Mouse (Mus musculus) megakaryocyte, adult 5-6 weeks (primary cell): Measurements from ENCODE around the gene Herpud1. TPM values are rescaled to one million over a fixed set of nuclear protein-coding genes. Genes with fewer than 3 reads are reported as not detected.
A peak's percentile ranks its signal among the peaks of the same experiment; 100 is the strongest.
"Not testable (repeated sequence)": the region's sequence is repeated elsewhere in the genome, so short reads cannot be mapped to it uniquely, and the experiment has no call there.

Experiments
- ATAC-seq: 2 replicates; pipeline ENCODE4 v1.8.0; 2016; ENCODE audit warnings: mild to moderate bottlenecking, inconsistent platforms; ENCODE audit not compliant: poor library complexity, severe bottlenecking
- total RNA-seq, 2 experiments: library from RNA; stranded (forward) in 1 of 2; stranded (reverse) in 1 of 2; fragments of 153-499, 151-499 nt in 1 of 2; fragments of 221-1000, 200-1000 nt in 1 of 2; gene quantifications; 2 replicates each; pipeline versions ENCODE4 v1.2.3 to v1.2.4; 2015 to 2017

Herpud1 gene
- total RNA-seq, 2 experiments from 2014 or later, result 76.0 to 79.4 TPM

DNA sequence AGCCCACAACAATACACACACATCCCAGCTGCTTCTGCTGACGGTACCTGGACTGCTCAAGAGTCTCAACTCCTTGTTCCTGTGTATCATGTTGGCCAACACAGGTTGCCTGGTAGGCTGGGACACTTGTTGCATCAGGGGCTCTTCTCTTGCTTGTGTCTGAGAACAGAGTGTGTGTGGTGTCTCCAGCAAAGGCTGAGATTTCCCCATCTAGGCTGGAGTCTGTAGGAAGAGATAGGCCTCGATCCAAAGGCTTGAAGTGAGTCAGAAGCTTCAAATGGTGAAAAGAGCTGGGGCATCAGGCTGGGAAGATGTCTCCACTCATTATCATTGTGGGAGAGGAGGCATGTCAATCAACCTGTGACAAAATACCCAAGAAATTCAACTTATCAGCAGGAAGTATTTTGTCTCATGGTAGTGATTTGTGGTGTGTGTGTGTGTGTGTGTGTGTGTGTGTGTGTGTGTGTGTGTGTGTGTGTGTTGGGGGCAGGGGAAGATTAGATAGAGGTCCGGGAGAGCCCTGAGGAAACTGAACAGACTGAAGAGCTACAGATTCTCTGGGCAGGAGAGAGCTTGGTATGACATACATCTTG is 13.2 kb downstream of the Herpud1 start:
- no peak for ATAC-seq

DNA sequence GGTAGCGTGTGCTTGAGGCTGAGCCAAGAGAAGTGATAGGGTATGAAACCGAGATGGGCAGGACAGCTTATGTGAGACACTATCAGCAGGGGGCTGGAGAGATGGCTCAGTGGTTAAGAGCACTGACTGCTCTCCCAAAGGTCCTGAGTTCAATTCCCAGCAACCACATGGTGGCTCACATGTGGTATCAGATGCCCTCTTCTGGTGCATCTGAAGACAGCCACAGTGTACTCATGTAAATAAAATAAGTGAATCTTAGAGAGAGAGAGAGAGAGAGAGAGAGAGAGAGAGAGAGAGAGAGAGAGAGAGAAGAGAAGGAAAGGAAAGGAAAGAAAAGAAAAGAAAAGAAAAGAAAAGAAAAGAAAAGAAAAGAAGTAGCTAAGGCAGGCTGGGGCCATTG is 13.7 kb downstream of the Herpud1 start:
- ATAC-seq, result not testable (repeated sequence)

DNA sequence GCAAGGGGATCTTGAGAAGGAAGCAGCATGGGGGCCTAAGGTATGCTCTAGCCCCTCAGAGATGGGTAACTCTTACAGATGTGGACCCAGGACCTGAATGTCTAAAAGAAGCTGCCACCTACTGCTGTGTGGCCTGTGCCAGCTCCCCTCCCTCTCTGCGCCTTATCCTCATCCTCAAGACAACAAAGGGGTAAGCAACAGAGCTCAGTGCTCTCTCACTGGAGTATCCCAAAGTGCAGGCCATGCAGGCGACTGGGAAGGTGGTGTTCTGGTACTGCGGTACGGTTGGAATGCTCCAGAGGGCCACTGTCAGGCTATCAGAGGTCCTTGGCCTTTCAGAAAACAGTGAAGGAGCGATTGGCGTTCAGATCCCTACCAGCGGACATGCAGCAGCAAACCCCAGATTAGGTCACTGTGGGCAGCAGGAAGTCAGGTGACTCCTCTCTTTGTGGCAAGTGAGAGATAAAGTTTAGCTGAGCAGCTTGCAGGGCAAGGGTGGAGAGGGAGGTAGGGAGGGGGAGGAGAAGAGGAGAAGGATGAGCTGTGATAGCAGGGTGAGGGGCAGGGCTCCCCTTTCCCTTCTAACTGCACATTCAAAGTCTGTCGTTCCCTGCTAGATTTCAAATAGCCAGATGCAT is 22.3 kb downstream of the Herpud1 start:
- ATAC-seq, result peak; percentile 74

DNA sequence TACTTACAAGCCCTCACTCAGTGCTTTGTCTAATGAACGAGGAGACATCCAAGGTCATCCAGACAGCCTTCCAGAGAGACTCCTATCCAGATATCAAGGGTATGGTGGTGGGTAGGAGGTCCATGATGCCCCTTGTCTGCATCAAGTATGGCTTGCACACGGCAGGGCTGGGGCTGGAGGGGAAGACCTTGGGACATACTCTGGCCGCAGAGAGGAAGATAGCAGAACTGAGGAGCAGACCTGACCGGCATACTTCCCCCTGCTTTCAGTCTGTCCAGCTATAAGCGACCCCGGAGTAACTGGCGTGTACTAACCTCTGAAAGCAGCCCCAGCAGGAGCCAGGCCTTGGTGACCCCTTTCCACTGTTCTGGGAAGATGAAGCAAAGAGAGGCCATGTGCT is 23.3 kb downstream of the Herpud1 start:
- ATAC-seq, result peak; percentile 67

DNA sequence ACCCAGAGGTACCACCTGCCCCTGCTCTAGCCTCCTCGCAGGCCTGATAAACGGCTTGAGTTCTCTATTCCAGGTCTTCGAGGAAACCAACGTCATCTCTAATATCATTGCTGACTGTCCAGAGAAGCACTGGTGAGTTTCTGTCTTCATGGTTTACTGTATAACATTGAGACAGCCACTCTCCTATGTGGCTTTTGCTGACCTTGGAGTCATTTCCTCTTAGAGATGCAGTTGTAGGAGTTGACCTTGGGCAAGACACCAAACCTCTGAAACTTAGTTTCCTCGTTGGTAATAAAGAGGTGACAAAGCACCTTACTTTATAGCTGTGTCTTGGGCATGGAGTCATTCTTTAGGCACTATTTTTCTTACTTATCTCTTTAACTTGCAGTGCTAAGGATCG is 26.3 kb downstream of the Herpud1 start:
- ATAC-seq, result peak; percentile 23; the same call in 1 of the 2 replicates

DNA sequence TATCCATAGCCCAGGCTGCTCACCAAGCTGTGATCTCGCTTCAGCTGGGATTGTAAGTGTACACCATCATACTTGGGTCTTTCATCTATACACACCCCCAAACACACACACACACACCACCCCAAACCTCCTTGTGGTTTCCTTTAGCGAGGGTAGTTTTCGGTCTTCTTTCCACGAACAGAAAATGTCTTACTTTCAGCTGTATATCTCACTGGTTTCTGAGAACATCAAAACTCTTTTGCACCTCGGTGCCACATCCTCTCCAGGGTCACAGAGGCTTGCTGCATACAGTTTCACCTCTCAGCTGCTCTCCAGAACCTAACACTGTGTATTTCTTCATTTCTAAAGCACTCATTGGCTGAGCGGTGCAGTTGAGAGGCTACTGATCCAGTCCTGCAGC is 27.3 kb downstream of the Herpud1 start:
- peak; percentile 28 for ATAC-seq

DNA sequence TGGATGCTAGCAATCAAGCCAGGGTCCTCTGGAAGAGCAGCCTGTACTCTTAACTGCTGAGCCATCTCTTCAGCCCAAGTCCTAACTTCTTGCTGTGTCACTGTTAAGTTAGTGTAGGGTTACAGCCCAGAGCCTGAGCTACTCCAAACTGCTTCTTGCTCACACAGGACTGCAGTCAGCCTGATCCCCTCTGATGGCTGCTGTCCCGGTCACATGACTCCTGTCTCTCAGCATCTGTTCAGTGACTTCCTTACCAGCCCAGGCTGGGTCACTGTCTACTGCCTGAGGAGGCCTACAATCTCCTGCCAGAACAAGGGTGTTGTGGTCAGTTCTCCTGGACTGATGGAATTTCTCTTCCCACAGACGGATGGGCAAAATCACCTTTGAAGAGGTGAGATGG is 29.0 kb downstream of the Herpud1 start:
- ATAC-seq, result no peak

DNA sequence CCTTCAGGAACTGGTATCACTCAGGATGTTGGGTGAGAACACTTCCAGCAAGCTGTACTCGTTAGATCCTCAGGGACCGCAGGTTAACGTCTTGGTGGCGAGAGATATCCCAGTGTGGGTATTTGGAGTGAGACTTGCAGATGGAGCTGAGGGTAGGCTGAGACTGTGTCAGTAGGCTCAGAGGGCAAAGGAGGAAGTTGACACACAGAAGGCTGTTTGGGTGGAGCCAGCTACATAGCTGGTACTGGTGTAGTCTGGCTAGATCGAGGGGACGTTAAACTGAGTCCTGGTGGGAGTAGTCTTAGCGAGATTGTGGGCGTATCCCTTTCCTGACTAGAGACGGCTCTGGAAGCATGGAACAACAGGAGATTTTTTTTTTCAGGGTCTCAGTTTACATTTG is 31.8 kb downstream of the Herpud1 start:
- ATAC-seq, result peak; percentile 89

DNA sequence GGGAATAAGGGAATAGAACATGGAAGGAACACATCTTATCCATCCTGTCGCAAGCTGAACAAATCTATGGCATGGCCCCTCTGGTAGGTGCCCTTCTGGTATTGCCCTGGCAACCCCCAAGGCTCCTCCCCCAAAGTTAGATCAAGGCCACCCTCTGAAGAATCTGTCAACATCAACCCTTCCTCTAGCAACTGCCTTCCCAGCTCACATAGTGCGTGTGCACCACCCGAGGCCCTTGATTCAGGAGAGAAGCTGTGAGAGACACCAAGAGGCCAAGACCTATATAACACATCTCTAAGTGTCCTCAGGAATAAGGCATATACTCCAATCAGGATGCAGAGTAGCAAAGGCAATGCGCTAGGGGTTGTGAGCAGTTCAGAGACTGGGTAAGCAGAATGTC is 36.0 kb downstream of the Herpud1 start:
- no peak for ATAC-seq

DNA sequence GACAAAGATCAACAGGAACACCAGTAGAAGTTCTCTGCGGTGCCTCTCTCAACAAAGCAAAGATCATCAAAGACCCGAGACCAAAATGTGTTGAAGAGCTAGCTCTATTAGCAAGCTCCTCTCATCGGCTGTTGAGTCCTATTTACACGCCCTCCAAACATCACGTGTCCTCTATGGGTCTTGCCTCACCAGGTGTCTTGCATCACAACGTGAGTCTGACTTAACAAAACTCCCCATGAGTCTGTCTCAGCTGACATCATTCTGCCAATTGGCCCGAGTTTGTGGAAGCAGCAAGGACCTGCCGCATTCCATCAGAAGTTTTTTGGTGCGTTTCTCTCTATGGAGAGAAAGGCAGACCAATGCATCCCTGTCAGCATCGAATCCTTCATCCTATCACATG is 41.7 kb downstream of the Herpud1 start:
- ATAC-seq, result peak; percentile 95

DNA sequence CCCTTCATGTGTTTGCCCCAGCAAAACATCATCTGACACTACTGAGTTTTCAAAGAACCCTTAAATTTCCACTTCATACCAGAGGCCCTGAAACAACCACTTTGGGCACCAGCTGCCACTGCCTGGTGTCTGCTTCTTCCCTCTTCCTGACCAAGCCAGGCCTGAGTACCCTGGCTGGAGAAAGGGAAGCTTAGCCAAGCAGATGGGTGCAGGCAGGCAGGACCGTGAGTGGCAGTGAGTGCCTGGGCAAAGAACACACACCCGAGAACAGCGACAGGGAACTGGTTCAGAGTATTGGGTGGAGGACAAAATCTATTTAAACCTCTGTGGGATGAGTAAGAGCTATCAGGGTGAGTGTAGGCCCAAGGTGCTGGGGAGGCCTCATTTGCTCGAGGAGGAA is 42.2 kb downstream of the Herpud1 start:
- ATAC-seq, result peak; percentile 58

DNA sequence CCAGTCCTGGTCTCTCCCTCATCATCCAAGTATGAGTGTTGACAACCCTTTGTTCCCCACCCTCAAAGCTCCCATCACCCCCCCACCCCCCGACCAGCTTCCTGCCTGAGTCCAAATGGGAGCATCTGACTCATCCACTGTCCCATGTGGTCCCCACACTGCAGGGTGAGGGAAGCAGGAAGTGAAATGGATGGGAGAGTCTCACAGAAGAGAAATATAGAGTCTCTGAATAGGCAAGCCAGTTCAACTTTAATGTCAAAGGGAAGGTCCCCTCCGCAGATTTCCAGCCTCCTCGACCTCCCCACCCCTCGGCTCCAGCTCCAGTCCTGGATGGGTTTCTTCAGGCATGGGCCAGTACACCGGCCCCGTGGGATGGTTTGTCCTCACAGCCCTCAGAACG is 43.1 kb downstream of the Herpud1 start:
- no peak for ATAC-seq

DNA sequence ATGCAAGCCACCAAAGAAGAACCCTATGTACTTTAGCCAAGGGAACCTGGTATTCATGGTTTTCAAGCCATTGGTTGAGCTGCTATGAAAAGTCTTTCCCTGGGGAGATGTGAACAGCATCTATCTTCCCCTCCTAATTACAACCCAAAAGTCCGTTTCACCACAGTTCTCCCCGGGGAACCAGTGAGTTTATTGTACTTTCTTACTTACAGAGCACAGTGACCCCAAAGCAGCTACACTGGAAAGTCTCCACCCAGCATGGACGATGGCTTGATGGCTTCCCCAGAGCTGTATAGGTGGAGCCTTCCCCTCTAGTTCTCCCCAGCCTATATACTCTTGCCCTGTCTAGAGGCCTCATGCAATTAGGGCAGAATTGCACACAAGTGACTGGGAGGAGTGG is 46.0 kb downstream of the Herpud1 start:
- ATAC-seq, result no peak

DNA sequence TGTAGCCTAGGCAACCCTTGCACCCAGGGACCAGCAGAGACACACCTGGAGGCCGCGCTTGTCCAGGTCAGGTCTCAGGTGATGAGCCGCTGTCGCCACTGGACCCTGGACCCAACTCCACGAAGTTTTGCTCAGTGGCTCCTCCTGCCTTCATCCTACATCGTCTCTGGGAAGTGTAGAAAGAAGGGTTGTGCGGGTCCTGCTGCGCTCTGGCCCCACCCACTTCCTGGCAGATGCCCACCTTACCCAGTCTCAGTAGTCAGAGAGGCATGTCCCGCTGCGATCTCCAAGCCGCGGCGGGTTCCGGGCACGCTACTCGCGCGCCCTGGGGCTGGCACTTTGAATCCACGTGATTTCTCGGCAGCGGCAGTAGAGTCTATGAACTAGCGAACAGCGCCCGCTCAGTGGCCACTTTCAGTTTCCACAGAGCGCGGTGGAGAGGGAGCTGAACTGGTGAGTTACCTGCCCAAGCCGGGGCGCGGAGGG is 47.8 kb downstream of the Herpud1 start, which contains the start of gene Nlrc5:
Nlrc5 (plus strand) TSS at position 376 of the 486 bp plus-strand sequence.
- peak; percentile 95 for ATAC-seq

DNA sequence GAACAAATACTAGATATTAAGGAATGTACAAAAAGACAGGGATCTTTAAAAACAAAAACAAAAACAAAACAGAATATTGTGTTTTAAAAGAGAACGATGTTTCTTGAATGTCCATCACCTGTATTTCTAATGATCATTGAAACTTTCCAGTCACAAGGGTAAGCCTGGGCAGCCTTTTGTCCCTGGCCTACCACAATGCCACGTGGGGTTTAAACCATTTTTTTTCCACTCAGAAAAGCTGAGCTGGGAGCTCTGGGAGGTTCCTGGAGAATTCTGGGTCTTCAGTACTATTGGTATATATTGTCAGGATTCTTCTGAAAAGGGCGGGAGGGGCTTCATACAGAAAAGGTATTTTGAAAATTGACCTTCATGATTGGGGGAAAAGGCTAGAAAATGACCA is 48.7 kb downstream of the Herpud1 start:
- ATAC-seq, result no peak

DNA sequence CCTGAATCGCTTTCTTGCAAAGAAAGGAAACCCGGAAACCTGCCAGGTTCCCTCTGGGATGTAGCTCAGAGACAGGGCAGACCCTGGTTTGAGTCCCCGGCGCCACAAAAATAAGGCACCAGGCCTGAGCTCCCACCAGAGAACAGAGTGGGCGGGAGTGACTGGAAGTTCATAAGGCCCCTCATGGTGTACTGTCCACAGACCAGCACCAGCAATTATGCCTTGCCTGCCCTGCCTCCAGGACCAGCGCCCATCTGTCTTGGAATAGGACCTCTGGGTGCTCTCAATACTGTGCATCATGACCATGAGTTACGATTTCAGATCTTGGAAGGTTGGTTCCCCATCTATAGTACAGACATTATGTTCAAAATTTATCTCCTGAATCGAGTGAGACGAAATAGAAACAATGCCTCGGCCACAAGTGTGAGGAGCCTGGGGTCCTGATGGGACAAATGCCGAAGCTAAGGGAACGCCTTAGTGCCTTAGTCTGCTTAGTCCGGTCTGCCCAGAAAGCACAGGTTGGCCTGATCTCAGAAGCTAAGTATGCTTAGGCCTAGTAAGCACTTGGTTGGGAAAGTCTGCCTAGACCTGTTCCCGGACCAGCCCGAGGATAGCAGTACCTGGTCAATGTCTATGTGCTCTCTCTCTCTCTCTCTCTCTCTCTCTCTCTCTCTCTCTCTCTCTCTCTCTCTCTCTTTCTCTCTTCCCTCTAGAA is 49.3 kb downstream of the Herpud1 start:
- ATAC-seq, result no peak

DNA sequence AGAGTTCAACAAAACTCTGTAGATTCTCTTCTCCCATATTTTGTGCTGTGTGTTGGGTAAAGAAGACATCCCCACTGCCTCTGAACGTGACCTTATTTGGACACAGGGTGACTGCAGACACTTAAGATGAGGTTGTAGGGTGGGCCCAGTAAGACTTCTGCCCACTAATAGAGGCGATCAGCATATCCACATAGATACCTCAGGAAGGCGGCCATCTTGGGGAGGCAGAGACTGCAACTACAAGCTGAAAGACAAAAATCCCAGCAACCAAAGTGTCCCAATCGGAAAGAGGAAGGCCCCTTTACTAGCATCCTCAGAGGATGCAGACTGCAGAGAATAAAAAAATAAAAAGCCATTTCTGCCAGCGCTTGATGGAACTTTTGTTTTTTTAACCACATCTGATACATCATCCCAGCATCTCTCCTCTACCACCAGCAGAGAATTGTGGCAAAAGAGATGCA is 49.9 kb downstream of the Herpud1 start:
- no peak for ATAC-seq

DNA sequence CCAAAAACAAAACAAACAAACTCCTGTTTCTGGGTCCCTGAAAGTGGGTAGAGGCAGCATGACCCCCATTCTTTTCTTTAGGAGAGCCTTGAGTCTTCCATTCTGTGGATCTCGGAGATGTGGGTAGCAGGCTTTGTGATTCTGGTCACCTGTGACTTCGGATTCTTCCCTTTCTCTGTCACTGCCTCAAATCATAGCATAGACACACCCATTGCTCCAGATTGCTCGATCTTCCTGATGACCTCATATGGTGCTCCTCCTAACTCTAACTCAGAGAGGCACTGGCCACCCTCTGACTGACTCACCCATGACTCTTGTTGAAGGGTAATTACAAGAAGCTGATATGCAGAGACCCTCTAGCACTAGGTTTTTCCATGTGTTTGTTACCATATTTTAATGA is 50.7 kb downstream of the Herpud1 start:
- no peak for ATAC-seq

DNA sequence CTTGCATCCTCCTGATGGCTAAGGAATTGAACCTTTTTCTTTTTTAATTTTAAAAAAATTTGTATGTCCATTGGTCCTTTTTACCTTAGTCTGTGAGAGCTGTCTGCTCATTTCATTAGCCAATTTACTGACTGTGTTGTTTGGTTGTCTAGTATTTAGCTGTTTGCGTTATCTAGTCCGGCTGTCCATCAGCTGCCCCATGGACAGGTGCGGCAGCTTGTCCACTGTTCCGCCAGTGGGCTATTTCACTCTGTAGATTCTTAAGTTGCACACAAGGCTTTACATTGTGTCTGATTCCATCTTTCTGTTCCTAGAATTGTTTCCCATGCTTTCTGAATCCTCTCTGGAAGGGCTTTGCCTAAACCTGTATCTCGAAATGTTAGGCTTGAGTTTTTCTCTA is 52.4 kb downstream of the Herpud1 start:
- no peak for ATAC-seq

DNA sequence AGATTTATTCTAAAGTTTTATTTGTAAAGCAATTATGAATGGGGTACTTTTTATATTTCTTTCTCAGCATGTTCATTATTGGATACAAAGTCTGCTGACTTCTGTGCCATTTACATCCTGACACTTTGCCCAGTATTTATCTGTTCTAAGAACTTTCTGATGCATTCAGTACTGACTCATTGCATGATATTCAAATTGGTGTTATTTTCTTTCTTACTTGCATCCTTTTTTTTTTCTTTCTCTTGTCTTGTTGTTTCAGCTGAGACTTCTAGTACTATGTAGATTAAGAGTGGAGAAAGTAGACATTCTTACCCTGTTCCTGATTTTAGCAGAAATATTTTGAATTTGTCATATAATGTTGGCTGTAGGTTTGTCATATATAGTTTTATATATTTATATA is 53.5 kb downstream of the Herpud1 start:
- ATAC-seq, result no peak

DNA sequence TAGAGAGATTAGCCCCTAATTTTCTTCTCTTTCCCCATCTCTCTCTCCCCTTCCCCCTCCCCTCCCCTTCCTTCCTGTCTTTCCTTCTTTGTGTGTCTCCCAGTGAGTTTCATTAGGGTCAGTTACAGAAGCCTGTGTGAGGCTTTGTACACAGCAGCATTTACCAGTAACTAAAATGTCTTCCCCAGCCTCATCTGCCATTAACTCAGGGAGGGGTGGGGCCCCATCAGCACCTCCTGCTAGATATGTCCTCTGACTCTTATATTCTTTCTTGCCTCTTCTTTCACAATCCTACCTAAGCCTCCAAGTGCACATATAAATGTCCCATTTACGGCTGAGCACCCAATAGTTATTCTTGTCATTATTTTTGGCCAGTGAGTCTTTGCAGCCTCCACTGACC is 54.2 kb downstream of the Herpud1 start:
- no peak for ATAC-seq

DNA sequence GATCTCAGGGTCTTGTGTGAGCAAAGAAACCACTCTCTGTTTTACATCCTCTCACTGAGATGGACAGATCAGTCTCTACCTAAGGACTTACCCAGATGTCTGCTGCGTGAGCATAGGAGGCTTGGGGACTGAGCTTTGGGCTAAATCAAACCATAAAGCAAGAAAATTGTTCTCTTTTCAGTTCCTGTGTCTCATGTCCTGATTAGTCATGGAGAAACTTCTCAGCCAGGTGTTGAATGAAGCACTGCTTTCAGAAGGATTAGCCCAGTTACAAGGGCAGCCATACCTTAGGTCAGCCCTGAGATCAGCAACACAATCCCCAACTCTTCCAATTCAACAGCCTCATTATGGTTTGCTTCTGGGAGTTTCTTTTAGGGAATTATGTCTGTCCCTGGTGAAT is 55.4 kb downstream of the Herpud1 start:
- ATAC-seq, result no peak
